Mouse (Mus musculus): ENCODE results near the gene Cyp17a1.

The Cyp17a1 gene

GRCm38 (mm10) chr19:46644343-46644792 lies 28.6 kb downstream of the Cyp17a1 start:
- in situ Hi-C loops (cut with MboI; ENCODE audit: low sequenced_read_pairs) = no loop called here

GRCm38 (mm10) chr19:46643236-46643635 lies 29.7 kb downstream of the Cyp17a1 start:
- in situ Hi-C loops (cut with MboI; ENCODE audit: low sequenced_read_pairs) = no loop called here

DNA sequence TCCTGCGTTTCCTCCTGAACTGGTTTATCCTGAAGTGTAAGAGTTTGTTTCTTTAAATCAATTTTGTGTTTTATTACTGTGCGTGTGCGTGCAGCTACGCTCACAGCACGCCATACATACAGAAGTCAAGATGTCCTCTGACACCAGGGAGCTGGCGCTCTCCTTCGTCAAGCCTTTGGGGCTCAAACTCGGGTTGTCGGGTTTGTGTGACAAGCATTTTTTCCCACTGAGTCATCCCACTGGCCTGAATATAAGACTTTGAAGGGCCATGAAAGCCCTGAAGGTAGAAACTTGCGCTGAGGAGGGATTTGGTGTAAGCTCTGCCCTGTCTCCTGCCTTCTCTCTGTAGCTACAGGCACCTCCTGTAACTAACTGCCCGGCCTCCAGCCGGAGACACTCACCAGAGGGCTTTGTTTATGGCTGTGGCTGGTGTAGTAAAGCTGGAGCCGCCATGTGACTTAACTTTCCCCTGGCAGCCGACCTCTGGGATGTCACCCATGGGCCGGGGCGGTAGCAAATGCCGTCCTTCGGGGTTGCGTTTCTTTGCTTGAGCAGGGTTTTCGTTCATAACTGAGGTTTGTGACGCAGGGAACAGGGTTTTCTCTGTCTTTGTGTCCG lies 30.7 kb downstream of the Cyp17a1 start:
- in situ Hi-C loops (cut with MboI; ENCODE audit: low sequenced_read_pairs) = no loop called here

DNA sequence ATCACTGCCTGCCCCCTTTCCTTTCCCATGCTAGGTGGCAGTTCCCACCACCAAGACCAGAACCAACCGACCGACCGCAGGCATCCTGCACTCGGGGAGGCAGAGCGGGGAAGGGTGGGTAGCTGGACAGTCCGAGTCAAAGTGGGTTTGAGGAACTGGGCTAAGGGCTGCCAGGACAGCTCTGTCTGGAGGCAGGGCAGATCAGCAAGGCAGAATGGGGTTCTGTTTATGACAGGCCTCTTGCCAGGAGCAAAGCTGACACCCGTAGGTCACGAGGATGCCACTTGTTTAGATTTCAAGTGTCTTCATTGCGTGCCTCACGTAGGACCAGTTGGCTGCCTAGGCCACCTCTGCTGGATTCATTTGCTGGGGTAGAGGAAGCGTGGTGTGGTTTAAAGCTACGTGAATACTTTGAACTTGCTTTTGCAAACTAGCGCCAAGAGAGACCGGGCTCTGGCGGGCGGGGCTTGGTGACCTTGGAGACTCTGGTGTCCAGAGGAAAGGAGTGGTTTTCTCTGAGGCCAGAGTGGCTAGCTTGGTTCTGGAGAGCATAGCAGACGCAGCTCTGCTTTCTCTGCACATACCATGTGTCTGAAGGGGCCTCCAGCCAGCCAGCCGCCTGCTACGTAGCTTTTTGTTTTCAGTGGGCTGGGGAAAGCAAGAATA lies 31.4 kb downstream of the Cyp17a1 start:
- in situ Hi-C loops (cut with MboI; ENCODE audit: low sequenced_read_pairs) = no loop called here

DNA sequence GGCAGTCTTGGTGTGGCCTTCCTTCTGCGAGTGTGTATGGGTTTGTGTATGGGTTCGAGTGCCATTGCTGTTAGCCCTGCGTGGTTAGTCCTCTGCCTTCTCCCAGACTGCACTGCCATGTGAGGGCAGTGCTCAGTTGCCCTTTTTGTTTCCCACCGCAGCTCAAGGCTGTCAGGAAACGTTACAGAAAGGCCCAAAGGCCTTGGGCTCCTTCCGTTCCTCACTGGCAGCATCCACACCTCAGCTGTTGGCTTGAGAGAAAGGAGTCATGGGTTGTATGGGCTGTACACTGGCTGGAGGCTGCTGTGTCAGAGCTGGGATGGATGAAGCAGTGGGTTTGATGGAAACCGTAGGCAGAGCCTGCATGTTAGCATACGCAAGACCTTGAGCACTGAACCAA lies 32.2 kb downstream of the Cyp17a1 start:
- in situ Hi-C loops (cut with MboI; ENCODE audit: low sequenced_read_pairs) = no loop called here

DNA sequence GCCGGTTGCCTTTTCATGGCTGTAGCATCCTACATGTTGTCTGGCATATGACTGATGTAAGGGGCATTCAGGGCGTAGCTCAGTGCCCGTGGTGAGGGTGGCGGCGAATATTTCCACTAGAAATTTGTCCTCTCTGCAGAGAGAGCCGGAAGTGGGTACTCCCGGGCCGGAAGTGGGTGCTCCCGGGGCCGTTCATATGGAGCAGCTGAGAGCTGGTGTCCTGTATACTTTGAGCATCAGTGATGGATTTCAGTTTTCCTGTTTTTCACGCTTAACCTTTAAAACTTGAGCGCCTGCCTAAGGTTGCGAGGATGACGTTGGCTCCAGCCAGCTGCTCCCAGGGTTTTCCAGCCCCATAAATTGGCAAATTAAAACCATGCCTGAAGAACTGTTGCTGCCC lies 33.5 kb downstream of the Cyp17a1 start:
- in situ Hi-C loops (cut with MboI; ENCODE audit: low sequenced_read_pairs) = no loop called here

DNA sequence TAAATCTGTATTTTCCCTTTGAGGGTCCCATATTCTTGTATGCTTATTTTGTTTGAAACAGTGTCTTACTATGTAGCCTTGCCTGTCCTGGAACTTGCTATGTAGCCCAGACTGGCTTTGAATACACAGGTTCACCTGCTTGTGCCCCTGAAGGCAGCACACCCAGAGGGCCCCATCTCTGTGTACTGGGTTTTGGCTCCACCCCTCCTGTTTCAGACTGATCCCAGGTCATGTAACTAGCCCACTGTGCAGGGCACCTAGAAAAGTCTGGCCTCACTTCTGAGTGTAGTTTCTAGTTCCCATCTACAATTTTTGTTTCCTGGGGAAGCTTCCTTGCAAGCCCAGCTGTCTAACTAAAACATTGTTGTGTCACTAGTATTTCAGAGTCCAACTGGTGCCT lies 33.9 kb downstream of the Cyp17a1 start:
- in situ Hi-C loops (cut with MboI; ENCODE audit: low sequenced_read_pairs) = no loop called here

- in situ Hi-C loops (cut with MboI; ENCODE audit: low sequenced_read_pairs) = no loop called here
Measured at GRCm38 (mm10) chr19:46637598-46637997, 35.4 kb downstream of the Cyp17a1 start.

DNA sequence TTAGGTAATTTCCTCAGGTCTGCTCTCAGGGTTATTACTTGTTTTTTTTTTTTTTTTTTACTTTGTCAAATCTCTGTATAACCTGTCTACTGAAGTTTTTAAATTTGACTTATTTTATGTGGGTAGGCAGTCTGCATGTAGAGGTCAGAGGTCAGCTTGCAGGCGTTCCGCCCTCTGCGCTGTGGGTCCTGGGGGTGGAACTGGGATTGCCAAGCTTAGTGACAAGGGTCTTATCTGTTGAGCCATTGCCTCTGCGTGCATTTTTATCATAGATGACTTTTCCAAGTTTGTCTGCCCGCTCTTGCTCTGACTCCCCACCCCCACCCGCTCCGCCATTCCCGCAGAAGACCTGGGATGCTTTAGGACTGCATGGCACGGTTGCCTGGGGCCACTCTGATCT lies 37.2 kb downstream of the Cyp17a1 start:
- in situ Hi-C loops (cut with MboI; ENCODE audit: low sequenced_read_pairs) = no loop called here

GRCm38 (mm10) chr19:46631637-46632036 lies 41.3 kb downstream of the Cyp17a1 start:
- in situ Hi-C loops (cut with MboI; ENCODE audit: low sequenced_read_pairs) = no loop called here

DNA sequence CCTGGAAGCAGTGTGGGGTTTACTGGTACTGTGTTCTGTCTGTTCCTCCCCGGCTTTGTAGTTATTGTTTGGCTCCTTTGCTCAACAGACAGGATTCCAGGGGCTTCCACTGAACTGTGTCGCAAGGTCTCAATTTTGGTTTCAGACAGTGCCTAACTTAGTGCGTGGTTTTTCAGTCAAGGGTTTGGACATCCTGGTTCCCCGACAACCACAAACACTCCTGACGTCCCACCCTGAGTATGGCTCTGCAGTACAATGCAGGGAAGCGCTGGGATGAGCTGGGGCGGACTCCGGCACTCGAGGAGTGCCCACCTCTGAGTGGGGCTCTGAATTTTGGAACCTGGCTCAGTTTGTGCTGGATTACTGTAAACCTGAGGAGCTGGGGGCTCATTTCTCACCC lies 43.2 kb downstream of the Cyp17a1 start:
- in situ Hi-C loops (cut with MboI; ENCODE audit: low sequenced_read_pairs) = no loop called here

DNA sequence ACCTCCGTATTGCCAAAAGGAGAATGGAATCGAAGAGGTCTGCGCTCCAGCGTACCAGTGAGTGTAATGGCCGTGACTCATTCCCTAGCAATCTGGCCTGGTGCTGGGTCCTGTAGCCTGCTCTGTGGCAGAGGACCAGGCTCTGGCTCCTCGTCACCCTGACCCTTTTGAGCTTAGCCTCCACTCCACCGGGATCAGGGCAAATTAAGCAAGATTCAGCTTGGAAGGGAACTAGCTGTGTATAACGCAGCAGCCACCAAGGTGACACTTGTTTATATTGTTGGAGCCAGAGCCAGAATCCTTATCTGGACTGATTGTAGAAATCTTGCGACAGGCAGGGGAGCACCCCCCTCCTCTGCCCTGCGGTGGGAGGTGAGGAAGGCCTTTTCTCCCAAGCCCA lies 44.6 kb downstream of the Cyp17a1 start:
- in situ Hi-C loops (cut with MboI; ENCODE audit: low sequenced_read_pairs) = no loop called here

DNA sequence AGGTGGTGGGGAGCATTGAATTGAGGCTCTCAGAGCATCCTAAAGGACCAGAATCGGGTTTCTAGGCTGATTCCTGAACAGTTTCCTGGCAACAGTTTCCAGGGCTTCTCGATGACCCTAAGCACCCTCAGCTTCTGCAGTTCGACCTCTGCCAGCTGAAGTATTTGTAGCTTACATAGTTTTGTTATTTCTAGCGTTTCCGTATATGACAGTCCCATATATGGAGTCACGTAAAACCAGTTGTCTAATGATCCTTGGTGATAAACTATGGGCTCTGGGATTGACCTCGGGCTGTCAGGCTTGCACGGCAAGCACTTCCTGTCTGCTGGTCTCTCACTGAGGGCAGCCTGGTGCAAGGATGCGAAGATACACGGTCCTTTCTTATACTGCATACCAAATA lies 47.5 kb downstream of the Cyp17a1 start:
- in situ Hi-C loops (cut with MboI; ENCODE audit: low sequenced_read_pairs) = no loop called here

DNA sequence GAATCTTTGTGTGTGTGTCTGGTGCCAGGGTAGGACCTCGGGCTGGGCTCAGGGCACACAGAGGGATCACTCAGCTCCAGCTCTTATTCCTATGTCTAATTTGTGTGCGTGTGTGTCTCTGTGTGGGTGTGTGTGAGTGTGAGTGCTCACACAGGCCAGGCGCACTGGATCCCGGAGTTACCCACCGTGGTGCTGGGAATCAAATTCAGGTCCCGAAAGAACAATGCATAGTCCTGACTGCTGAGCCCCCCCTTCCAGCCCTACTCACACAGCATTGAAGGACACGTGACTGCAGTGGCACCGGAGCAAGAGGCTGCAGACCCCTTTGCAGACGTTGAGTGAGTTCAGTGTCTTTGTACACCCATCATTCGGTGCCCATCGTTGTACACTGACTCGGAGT lies 48.0 kb downstream of the Cyp17a1 start:
- in situ Hi-C loops (cut with MboI; ENCODE audit: low sequenced_read_pairs) = no loop called here

DNA sequence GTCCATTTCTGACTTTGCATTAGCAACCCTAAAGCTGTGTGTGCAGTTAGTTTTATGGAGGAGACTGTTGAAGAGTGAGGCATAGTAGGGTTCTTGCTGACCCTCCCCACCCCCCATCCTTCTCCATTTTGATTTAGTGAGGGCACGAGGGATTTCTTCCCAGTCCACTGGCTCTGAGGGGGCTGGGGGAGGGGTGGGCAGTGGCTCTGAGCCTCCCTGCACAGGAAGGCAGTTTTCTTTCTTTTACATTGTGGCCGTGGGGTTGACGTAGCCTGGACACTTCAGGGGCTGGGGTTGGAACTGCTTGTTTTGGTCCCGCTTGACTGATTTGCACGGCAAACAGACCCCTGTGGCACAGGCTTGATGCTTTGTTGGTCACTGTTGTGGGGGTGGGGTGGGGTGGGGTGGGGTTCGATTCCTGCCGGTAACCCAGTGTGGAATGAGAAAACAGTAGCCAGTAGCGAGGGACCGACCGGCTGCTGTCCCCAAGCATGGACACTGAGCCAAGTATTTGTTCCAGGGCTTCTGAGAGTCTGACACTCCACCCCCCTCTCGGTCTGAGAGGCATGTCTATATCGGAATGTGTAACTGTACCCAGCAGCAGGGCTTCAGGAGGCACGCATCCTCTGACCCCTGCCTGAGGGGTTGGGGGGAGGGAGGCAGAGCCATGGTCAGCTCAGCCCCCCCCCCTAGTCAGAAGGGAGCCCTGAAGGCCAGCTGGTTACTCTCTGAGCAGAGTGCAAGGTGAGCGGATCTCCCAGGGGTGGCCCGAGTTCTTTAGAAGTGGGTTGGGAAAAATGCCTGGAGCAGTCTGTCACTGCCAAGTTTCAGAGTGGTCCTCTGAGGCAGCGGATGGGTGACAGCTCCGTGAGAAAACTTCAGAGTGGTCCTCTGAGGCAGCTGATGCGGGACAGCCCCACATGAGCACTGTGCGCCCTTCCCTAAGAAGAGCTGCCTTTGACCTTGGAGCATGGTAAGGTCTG lies 48.9 kb downstream of the Cyp17a1 start:
- in situ Hi-C loops (cut with MboI; ENCODE audit: low sequenced_read_pairs) = no loop called here

GRCm38 (mm10) chr19:46623194-46623667 lies 49.7 kb downstream of the Cyp17a1 start:
- in situ Hi-C loops (cut with MboI; ENCODE audit: low sequenced_read_pairs) = no loop called here

DNA sequence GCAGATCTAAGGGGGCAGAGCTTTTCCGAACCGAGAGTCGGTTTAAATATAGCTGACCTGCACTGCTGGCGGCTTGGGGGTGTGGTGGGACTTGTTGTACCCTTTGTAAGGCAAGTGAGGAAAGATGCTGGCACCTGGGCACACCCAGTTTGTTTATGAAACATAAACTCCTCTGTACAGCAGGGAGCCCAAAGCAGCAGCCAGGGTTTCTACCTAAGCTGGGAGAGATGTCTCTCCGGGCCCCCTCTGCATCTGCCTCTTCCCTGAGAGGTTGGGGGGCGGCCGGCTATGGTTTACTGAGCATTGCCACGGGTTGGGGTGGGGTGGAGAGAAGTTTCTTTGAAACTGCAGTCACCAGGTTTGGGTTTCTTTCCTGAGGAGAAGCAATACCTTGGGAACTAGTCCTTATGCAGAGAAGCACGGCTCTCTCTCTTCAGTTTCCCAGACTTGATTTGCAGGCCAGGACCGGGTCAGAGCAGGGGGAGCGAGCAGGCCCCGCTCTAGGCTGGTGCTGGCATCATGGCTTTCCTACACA lies 50.2 kb downstream of the Cyp17a1 start:
- in situ Hi-C loops (cut with MboI; ENCODE audit: low sequenced_read_pairs) = no loop called here

- in situ Hi-C loops (cut with MboI; ENCODE audit: low sequenced_read_pairs) = no loop called here
Measured at GRCm38 (mm10) chr19:46621236-46622183, 51.5 kb downstream of the Cyp17a1 start.

- in situ Hi-C loops (cut with MboI; ENCODE audit: low sequenced_read_pairs) = no loop called here
Measured at GRCm38 (mm10) chr19:46620016-46620808, 52.8 kb downstream of the Cyp17a1 start.

All from CH12F3 (cell line).